Mouse (Mus musculus) embryo, embryonic 10 days (tissue): ENCODE data around the gene Vps13d.

Source experiments
- DNase-seq: peaks from one replicate; pipeline ENCODE4 v3.0.0-alpha.2; 2015; ENCODE audit warnings: low spot score

Vps13d gene

DNA sequence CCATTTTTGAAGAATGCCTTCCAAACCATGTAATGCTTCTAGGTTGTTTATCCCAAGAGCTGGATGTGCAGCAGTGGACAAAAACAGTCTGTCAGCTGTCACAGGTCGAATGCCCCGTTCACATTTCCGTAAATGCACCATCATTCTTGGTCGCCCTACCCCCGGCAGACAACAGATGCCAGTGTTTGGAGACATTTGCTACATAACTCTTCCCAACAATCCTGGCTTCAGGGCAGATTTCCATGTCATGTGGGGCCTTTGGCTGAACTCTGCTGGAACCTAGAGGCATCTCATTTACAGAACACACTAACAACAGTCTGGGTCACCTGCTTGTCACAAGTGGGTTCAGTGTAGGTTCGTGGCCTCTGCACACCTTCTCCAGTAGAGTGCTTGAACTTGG is 190.6 kb downstream of the Vps13d start:
- DNase-seq = no peak

DNA sequence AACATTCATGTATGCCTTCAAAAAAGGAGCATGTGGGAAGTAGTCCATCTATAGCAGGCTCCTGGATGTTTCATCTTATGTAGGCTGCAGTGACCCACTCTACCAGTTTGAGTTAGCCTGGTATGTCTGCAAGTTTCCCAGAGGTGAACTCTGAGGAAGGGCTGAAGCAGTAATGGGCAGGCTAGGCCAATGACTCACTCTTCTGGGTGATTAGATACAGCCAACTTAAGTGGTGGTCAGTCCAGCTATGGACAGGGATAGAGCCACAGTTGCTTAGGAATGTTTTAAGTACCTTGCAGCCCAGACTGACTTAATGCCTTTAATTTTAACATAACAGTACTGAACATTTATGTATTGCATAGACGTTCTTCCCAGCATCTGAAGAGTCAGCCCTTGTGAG is 192.1 kb downstream of the Vps13d start:
- no peak for DNase-seq

DNA sequence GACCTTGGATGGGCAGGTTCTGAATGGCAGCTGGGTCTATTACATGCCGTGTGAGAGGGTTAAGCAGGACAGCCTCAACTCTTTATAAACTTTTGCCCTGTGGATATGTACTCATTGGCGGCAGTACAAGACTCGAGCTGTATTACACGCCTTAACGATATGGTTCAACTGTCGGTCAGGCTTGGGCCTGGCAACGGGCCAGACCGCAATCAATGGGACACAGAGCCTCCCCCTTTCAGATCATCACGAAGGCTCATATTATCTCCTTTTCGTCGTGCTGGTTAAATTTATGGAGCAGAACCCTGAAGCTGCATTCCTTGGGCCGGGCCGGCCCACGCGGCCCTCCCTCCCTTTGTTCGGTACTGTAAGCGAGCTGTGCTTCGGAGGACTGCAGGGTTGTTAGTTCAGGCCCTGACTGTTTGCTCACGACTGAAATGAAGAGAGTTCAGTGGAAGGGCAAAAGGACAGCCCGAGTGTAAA is 194.9 kb downstream of the Vps13d start:
- DNase-seq = peak; percentile 41

DNA sequence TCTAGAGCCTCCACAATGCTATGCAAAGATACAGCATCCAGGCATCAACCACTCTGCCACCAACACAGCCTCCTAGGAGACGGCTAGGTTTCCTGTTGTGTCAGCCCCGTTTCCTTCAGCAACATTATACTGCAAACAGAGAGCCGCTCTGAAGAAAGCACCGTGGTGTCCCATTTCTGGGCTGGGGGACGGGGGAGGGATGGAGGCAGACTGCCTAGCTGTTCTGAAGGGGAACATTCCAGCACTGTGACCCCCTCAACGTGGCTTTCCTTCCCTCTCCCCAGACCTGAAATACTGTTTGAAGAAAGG is 195.3 kb downstream of the Vps13d start:
- DNase-seq = no peak

DNA sequence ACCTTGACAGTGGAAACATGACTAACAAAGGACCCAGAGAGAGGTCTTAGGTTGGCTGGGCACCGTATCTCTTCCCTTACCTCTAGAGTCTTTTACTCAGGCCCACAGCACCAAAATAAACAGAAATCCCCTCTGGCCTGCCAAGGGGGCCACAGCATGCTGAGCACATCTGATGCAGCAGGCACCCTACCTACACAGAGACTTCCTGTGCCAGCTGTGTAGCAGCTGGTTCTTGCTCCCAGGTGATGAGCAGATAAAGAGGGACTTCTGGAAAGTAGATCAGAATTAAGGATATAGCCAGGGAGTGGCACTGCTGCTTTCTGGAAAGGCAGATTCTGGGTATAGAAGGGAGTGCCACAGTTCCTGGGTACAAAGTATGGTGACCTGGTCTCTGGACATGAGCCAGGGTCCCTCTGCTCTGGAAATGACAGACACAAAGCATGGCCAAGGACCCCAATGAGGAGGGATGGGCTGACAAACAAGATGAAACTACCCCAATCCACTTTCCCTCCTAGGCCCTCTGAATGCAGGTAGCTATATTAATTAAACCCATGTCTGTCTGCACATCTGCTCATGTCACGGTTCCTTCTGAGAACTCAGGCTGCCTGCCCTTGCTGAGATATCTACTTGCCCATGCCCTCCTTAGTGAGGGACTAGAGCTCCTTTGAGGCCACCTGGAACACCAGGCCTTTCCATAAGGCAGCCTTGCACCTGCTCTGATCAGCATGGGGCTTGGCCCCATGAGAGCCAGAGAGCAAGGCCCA is 195.8 kb downstream of the Vps13d start:
- DNase-seq = no peak

DNA sequence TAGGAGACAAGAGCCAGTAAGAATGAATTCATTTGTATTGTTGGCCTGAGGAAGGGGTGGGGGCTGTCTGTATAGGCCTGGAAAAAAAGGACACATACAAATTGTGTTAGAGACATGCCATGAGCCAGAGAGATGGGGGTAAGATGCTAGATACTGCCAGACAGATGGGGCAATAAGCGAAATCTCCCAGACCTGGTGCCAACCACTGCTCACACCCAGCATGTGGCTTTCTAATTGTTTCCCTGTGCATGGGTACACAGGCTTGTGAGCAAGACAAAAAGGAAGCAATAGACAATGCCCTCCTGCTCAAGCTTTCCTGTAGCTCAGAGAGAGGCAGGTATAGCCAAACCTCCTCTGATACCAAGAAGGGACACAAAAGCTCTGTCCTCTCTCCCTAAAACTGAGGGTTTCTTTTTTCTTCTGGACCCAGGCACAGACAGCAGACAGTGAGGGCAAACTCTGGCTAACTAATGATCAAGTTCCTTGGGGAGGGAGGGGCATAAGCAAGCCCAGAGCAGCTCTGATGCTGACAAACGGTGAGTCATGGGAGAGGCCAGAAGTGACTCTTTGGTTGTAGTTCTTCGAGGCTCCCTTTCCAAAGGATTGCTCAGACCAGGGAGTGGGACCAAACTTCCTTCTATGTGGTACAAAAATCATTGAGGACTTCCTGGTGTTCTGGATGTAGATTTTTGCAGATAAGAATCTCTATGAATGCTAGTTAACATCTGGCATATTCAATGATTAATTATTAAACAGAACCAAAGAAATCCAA is 196.7 kb downstream of the Vps13d start:
- no peak for DNase-seq

DNA sequence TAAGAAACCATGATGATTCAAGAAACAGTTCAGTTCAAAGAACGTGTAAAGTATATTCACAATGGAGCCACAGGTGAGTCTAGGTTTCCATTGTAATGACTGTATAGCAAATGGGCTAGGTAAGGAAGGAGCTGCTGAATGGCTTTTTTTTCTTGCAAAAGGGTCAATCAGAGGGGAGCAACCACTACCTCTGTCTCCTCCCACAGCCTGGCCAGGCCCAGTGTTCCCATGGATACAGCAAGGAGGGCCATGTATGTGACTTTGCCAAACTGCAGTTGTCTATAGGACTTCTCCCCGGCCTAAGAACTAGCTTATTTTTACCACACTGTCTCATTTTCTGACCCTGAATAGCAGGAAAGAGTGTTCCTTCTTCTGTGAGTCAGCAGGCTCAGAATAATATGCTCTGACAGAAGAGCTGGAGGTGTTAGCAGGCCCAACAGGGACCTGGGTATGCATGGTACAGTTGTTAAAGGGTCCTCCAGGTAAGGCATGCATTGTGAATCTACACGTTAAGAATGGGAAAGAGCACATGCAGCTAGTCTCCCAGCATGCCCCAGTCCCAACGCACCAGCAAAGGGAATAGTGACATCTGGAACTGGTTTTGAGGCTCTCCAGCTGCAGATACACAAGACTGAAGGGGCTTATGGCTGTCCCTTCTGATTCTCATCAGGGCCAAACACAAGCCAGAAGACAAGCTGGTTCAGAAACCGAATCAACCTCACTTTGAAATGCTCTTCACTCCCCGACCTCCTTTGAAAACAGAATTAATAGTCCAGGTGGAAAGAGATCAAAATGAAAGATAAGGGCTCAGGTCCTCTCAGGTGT is 197.6 kb downstream of the Vps13d start:
- peak; percentile 37 for DNase-seq

DNA sequence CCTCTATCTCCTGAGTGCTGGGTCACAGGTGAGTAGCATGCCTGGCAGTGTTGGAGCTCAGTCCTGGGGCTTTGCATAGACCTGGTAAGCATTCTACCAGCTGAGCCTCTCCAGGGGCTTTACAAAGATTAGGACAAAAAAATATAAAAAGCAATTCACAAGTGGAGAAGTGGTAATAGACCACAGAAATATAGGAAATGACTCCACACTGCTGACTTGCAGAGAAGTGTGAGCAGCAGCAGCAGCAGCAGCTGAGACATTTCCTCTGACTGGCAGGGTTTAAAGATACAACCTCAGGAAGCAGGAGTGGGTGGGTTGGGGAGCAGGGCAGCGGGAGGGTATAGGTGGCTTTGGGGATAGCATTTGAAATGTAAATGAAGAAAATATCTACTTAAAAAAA is 199.0 kb downstream of the Vps13d start:
- DNase-seq = no peak

DNA sequence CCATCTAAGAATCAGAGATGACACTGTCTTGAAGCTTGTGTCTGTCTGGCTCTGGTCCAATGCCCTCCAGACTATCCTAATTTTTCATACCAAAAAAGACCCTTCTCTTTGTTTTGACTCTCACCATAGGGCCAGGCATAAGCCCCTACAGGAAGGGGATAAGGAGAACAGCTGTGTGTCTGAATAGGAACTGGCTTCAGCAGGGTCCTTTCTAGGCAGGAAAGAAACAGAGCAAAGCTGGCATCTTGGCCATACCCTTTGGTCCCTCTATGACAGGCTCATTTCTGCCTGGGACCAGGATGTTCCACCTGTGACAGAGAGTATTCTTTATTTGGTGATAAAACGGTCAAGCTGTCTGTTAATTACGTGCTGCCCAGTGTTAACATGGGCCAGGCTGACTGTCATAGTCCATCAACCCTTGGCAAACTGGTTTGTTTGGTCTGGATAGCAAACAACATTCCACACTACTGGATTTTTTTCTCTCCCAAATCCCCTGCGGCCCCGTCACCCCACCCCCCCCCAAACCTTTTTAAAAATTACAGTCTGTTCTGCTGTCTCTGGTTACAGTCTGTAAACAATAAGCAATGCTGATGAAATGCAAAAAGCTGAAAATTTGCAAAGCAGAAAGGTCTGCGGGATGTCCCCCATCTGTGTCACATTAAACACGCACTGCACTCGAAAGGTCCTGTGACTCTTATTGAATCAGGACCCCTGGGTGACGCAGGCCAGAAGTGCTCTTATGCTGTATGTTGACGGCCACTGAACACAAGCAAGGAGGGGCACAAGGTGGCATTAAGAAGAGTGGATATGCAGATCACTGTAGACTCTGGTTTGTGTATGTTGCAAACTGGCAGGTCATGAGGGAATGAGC is 201.5 kb downstream of the Vps13d start:
- DNase-seq = peak; percentile 33

DNA sequence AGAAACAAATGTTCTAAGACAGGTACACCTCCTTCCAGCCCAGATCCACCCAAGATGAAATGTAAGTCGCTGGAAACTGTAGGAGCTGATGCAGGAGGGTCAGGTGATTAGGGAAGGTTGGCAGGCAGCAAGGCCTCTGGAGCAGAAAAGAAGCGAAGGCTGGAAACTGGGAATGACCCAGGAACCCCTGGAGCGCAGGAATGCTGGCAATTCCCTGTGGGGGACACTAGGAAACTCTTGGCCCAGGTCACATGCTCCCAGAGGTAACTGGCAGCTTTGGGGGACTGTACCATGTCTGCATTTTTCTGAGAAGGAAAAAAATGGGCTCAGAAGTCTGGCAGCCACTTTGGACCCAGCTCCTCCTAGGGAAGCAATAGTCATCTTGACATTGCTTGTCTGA is 202.4 kb downstream of the Vps13d start:
- DNase-seq = no peak

DNA sequence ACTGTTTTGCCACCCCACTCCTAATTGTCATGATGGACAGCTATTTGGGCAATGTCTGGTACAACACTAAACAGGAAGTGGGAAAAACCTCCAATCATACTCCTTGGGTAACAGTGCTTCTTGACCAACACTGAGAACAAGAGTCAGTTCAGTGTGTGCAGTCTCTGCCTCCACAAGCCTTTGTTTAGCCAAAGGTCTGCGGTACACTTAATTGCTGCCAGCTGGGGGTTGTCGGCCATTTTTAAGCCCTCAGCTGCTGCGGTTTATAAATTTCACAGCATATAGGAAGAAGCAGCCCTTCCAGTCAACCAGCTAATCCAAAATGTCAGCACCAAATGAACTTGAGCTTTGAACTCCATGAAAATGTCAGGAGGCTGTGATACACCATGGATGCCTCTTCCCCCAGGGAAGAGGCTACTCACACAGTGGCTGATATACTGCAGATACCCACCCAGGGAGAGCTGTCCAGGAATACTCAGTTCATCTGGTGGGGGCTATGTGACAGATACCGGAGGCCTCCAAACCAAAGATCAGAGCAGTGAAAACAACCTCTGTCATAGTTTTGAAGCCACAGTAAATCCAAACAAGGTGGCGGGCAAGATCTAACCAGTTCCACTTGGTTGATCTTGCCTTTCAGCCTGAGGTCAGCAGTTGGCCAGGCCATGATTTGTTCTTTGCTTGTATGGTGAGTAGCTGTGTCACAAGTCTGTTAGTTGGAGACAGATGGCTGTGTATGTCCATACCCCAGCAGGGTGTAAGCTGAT is 206.2 kb downstream of the Vps13d start:
- peak; percentile 51 for DNase-seq

DNA sequence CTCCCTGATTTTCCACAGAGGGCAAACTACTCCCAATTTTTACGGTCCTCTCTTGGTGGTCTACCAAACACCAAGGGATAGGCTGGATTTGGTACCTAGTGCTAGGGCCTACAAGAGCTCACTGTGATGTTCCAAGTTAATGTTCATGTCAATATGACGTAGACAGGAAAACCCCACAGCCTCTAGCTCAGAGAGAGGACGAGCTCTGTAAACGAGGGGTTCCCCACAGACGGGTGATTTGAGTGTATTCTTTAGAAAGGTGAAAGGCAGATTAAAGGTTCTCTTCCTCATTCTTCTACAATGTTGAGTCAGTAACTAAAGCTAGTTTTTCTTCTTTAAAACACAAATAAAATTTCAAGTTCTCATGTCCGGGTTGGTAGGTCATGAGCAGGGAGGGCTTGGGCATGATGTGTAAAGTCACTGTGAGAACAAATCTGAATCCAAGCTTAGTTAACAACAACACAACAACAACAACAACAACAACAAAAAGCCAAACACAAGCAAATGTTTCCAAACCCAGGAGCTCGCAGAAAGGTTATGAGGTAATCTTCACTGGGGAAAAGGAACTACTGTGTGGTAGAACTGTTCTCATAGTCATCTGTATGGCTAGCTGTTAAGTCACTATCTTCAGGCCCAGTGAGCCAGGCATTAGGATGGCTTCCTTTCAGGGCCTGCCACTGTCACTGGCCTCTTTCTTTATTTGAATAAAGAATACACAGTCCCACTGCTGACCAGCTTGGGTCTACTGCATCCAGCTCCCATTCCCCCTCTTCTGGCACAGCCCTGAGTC is 208.6 kb downstream of the Vps13d start:
- DNase-seq = no peak

DNA sequence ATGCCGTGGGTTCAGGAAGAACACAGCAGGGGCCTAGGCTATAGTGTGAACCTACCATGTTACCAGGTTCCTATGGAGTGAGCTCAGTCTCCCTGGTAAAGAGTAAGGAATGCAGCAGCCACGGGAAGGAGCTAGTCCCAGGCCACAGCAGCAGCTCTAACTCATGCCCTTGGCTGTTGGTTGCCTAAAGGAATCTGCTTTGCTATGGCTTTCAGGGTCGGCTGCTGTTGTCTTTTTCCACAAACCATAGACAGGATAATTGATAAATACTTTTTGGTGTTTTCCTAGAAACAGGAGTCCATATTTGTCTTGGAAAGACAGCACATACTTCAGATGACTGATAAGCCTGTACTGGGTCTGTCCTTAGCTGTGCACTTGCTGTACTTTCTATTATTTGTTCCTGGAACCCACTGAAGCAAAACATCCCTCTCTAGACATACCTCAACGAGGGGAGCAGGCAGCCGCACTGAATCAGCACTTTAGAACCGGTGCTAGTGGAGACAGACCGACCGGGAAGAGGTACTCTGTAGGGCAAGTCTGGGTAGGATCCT is 210.9 kb downstream of the Vps13d start:
- DNase-seq = peak; percentile 30

DNA sequence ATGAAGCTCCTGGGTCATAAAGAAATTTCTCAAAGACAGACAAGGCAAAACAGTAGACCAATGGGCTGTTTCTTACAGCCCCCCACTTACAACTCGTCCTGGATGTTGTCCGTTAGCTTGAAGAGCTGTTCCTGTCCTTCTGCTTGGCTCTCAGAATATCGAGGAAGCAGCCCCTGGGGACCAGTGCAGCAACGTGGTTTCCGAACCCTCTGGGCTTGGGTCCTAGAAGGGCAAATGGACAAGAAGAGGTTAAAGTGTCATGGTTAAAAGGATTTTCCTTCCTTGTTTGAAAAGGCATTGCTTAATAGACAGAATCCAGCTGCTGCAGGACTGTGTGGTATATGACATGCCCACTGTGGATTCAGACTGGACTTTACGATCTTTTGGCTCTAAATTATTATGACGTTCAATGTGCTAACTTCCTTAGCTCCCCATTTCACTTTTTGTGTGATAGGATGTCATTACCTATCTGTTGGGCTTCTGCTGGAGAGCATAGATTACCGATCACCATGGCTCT is 211.5 kb downstream of the Vps13d start:
- no peak for DNase-seq

DNA sequence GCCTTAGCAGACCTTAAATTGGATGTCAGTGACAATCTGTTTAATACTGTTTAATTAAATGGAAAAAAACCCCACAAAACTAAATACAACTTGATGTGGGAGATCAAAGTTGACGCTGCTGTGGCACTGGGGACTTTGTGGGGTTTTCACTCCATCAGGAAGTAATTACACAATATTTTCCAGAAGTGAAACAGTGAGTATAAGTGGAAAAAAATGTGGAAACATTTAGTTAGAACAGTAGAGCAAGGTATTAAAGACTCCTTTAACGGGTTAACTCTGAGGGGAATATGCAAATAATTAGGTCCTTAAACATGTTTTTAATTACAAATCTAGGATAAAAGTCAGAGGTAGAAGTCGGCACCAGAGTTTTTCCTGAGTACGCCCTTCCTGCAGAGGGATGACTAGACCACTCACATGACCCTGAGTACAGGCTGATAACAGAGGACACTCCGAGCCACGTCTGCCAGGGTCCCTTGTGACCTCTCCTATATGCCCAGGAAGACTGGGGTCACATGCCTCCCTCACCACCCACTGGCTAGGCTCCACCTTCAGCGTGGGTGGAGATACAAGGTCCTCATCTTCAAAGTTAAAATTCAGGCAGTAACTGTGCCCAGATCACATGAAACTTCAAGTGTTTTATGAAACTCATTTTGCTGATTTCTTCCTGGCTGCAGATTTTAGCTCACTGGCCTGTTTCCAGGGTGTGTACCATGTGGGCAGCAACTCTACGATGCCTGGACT is 213.8 kb downstream of the Vps13d start:
- no peak for DNase-seq

DNA sequence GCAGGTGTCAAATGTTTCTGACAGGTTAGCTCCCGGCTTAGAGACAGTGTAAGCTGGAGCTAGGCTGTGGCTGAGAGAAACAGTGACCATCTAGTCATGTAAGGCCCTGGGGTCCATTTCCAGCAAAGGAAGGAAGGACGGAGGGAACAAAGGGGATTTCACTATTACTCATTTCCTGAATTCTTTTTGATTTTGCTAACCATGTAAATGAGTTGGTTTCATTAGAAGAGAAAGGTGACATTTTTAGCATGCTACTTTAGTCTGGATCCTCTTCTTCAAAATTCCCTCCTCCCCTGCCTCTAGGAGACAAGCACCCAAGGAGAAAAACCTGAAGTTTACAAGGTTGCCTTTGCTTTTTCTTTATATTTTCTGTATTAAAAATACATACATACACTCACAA is 214.7 kb downstream of the Vps13d start:
- DNase-seq = no peak

DNA sequence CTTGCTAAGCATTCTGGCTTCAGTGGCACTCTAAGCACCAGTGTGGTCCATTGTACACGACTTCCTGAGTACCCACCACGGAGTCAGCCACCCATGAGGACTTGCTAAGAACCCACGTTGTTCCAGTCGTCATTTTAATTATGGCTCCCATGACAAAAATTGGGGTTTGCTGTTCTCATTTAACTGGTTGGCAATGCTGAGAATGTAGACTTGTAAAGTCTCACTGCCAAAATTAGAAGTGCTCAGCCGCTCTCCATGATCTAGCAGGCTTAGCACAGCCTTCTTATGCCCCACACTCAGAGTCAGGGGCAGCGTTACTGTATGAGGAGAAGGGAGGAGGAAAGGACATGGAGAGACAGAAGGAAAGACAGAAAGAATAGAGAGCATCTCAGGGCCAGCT is 216.8 kb downstream of the Vps13d start:
- DNase-seq = no peak

DNA sequence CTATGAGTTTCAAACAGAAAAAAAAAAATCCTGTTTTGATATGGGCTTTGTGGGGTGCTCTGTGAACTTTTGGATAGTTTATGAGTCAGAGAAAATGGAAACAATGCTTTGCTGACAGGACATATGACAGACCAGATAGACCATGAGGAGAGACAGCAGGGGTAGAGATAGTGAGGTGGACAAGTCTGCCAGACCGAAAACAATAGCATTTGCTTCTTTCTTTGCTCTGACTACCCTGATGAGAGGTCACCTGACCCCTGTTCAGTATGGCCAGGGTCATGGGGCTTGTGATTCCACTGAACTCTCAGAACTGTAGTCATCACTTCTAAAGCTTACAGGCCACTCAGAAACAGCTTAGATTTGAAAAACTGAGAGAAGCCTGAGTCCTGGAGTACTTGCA is 217.7 kb downstream of the Vps13d start:
- no peak for DNase-seq

DNA sequence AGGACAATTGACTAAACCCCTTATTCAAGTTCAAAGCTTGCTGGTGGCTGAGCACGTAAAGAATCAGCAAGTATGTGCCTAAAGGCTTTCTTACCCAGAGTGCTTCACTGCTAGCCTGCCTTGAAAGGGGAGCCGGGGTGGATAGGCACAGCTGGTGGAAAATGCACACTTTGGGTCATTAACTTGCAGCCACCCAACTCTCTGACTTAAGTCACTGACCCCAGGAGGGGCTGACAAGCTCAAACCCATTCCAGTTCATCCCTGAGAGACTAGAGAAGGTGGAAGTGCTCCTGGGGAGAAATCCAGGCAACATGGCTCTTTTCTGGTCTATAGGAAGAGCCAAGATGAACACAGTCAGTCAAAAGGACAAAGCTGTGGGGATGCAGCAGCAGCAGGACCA is 219.3 kb downstream of the Vps13d start:
- no peak for DNase-seq
